Mouse (Mus musculus) Patski (cell line): ENCODE measurements around the gene Dpp6. TPM values are rescaled to one million over a fixed set of nuclear protein-coding genes. Genes with fewer than 3 reads are reported as not detected.

ENCODE experiments used
- ATAC-seq: fragments of 100-300 bp; one replicate; pipeline ENCODE4 v1.8.0; 2021
- CTCF ChIA-PET: fragments of 350-600 bp; sonication (Branson Sonifier 250); formaldehyde crosslinking; loops from one replicate; lab custom pipeline; 2022; ENCODE audit warnings: inconsistent platforms; lab: Charles Lee
- POLR2A ChIA-PET: fragments of 350-600 bp; sonication (Branson Sonifier 250); formaldehyde crosslinking; loops from one replicate; lab custom pipeline; 2022; ENCODE audit warnings: antibody characterized with exemption, inconsistent platforms; lab: Charles Lee
- DNase-seq: peaks from one replicate; pipeline ENCODE4 v3.0.0-alpha.2; 2011; ENCODE audit warnings: low read depth, low spot score
- H3K27me3 ChIP-seq: fragments of 371-371 bp; one replicate; pipeline ENCODE4 v1.5.1; 2021
- CTCF ChIP-seq: fragments of 100-300 bp; IDR thresholded peaks from one replicate; pipeline ENCODE4 v1.5.1; 2021
- in situ Hi-C: fragments of 300-500 bp; cut with MboI; formaldehyde crosslinking; loops from 3 replicates; pipeline ENCODE4 v1.11.1; 2018; ENCODE audit warnings: low pct_unique_long_range_greater_than_20kb, mixed read lengths
- polyA plus RNA-seq: library from polyadenylated mRNA; unstranded; gene quantifications from one replicate; pipeline ENCODE4 v1.2.3, GENCODE M21; 2021

Gene Dpp6
- polyA plus RNA-seq, 1 experiment from 2014 or later, result 0.56 TPM

DNA sequence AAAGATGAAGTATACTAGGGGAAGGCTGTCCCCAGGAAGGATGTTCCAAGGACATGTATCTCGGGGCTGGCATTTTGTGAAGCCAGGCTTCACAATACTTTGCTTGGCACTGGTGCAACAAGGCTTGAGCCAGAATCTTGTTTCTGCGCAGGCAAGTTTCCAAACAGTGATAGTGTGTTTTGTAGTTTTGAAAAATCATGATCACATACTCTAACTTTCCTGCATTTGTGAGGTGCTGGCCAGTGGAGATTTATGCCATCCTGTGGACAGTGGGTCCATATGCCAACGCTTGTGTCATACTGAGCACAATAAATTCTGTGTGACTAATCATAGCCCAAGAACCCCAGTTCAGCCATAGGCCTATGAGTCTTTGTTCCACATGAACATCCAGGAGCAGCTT lies 558.8 kb downstream of the Dpp6 start:
- POLR2A ChIA-PET, result no interaction called here
- CTCF ChIA-PET, result no interaction called here
- DNase-seq, result no peak

DNA sequence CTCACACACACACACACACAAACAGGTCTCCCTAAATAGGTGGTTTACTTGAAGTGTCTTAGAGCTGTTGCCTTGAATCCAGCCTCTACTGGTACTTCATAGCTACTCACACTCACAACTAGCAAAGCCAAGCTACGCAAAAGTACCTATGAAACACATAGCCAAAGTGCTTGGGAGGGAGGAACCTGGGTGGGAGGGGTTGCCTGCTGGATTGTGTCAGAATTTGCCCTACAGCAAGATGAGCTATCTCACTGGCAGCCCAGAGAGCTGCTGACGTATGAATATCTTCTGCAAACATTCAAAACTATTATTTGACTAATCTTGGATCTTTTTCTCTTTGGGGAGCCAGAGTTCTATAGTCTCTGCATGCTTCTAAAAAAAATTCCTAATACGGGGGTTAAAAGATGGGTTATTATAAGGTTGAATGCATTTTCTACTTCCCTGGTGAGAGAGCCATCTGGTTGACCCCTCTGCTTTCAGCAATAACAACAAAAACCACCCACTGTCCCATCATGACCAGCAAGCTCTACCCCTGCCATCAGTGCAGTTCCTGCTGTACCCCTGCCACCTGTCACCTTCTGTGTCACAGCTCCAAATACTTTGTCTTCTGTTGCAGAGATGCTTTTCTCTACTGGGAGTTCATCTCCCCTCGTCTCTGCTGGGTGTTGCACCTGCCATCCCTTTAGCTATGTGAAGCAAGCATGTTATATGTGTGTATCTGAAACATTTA lies 563.8 kb downstream of the Dpp6 start:
- POLR2A ChIA-PET, result no interaction called here
- in situ Hi-C loops, result no loop called here
- CTCF ChIA-PET, result no interaction called here

More for the DNA sequence above, 558.8 kb downstream of the Dpp6 start:
- in situ Hi-C loops, result no loop called here
- H3K27me3 ChIP-seq, result no peaks in the 10 kb centered on the region
- no peak for ATAC-seq
- no peak for TF ChIP-seq CTCF

DNA sequence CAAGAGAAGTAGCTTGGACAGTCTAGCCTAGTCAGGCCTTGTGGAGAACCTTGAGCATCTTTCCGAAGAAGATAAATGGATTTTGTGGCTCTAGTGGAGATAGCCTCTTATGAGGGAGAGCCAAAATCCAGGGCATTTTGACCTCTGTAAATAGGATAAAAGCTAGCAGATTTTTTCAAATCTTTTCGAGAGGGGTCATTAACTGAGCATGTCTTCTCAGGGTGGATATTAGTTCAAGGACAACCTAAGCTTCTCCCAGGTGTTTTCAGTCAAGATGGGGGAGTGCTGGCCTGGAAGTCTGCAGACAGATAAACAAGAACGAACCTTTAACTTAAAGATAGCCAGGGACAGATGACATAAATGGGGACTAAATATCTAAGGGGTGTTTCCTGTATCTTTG lies 581.4 kb downstream of the Dpp6 start:
- TF ChIP-seq CTCF, result no peak
- CTCF ChIA-PET, result interaction anchor here (0.7 kb wide), 1 partner anchor 60 kb away, joined by 3 read pairs; no protein-coding TSS in a partner anchor
- in situ Hi-C loops, result no loop called here
- DNase-seq (no peak), ATAC-seq (no peak)
- H3K27me3 ChIP-seq, result peaks cover 4% of the 10 kb centered on the region
- POLR2A ChIA-PET, result no interaction called here

More for the DNA sequence above, 563.8 kb downstream of the Dpp6 start:
- DNase-seq (no peak), ATAC-seq (no peak)
- H3K27me3 ChIP-seq, result no peaks in the 10 kb centered on the region
- TF ChIP-seq CTCF, result no peak

DNA sequence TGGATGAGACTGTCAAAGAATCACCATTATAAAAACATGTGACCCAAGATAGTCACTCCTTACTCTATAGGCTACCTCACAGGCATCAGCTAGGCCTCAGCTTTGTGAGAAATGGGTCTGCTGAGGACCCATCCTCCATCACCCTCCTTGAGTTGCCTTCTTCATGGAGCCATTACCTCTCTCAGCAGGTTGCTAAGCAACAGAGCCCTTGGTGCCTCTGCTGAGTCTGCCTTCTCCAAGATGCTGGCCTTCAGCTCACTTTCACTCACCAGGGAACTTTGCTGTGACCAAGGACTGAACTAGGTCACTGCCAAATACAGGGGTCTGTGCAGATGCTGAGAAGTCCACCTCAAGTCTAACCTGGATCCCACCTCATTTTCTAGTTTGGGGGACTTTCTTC lies 582.1 kb downstream of the Dpp6 start:
- in situ Hi-C loops, result no loop called here
- no peak for TF ChIP-seq CTCF
- ChIA-PET POLR2A (no interaction called here), CTCF (interaction anchor here (0.7 to 1.6 kb wide), 2 partner anchors 17 to 61 kb away, joined by 3 to 4 read pairs; no protein-coding TSS in a partner anchor)
- H3K27me3 ChIP-seq, result peaks cover 4% of the 10 kb centered on the region
- DNase-seq (no peak), ATAC-seq (no peak)

DNA sequence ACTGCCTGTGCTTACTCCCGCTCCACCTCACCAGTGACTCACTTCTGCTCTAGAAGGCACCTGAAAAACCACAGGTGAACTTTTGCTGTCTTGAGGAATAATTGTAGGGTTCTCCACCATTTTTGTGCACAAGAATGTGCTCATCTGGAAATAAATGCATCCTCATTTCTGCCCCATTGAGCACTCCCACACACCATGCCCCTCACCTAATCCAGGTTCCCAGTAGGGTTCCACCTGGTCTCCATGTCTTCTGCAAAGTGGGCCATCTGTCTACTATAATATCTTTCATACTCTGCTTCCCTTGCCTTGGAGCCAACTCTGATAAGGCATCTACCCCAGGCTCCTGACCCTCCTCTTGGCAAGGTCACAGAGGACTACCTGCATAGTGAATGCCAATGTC lies 585.6 kb downstream of the Dpp6 start:
- DNase-seq (no peak), ATAC-seq (no peak)
- ChIA-PET CTCF (interaction anchor here (1.5 kb wide), 1 partner anchor 13 kb away, joined by 6 read pairs; no protein-coding TSS in a partner anchor), POLR2A (no interaction called here)
- no peaks in the 10 kb centered on the region for H3K27me3 ChIP-seq
- in situ Hi-C loops, result no loop called here
- no peak for TF ChIP-seq CTCF

DNA sequence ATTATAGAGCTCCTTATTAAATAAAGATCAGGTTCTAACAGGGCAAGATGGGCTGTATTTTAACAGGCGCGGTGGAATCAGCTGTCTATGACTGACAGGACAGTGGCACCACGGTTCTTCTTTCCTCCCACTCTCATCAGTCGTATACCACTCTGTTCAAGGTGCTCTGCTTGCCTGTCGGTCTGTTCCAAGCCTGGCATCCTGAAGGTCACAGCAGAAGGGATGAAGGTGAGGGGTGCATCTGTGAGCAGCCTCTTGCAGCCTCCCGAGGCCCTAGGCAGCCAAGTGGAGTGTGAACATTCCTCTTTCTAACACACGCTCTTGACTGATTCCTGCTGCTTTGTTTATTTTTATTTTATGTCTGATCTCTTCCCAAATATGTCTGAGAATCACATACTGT lies 591.9 kb downstream of the Dpp6 start:
- POLR2A ChIA-PET, result no interaction called here
- CTCF ChIA-PET, result interaction anchor here (1.9 kb wide), 1 partner anchor 44 kb away, joined by 5 read pairs; no protein-coding TSS in a partner anchor
- no peak for TF ChIP-seq CTCF
- in situ Hi-C loops, result no loop called here
- ATAC-seq (no peak), DNase-seq (no peak)
- H3K27me3 ChIP-seq, result no peaks in the 10 kb centered on the region

DNA sequence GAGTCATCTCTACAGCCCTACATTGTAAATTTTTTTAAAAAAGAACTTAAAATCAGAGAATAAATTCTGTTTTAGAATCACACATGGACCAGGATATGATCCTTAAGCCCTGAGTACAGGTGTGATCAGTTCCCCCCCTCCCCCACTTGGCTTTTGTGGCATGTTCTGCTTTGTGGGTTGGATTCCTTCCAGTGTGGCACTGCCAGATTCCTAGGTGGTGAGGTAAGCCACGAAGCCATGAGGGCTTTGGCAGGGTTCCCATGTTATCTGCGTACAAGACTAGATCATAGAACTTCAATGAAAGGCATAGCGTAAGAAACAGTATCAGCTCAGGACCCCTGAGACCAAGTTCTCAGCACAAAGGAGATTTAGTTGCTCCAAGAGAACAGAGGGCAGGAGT lies 596.0 kb downstream of the Dpp6 start:
- in situ Hi-C loops, result no loop called here
- H3K27me3 ChIP-seq, result no peaks in the 10 kb centered on the region
- CTCF ChIA-PET, result no interaction called here
- ATAC-seq (peak; percentile 73), DNase-seq (peak; percentile 50)
- no peak for TF ChIP-seq CTCF
- POLR2A ChIA-PET, result no interaction called here

DNA sequence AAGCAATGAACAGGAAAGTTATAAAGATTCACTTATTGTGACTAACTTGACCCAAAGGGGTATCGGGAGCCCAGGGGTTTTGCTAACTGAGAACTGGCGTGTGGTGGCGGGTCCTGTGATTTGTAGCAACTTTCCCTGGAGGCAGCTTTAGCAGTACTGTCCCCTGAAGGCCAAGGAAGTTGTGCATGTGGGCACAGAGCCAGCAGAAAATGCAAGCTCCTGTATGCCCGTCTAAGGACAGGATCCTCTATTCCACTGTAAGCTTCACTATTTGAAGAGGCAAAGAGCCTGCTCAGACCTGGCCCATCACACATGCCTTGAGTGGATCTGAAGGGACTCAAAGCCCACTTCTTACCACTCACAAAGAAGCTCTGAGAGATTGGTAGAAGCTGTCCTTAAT lies 598.5 kb downstream of the Dpp6 start:
- DNase-seq, result no peak
- ATAC-seq, result no peak
- CTCF ChIA-PET, result interaction anchor here (1.1 to 1.6 kb wide), 4 partner anchors 14 to 25 kb away, joined by 3 to 6 read pairs (median 4); no protein-coding TSS in a partner anchor
- no peaks in the 10 kb centered on the region for H3K27me3 ChIP-seq
- in situ Hi-C loops, result loop anchor here (5.0 kb wide), 1 partner anchor 338 kb away; no protein-coding TSS in a partner anchor
- TF ChIP-seq CTCF, result no peak
- POLR2A ChIA-PET, result no interaction called here

DNA sequence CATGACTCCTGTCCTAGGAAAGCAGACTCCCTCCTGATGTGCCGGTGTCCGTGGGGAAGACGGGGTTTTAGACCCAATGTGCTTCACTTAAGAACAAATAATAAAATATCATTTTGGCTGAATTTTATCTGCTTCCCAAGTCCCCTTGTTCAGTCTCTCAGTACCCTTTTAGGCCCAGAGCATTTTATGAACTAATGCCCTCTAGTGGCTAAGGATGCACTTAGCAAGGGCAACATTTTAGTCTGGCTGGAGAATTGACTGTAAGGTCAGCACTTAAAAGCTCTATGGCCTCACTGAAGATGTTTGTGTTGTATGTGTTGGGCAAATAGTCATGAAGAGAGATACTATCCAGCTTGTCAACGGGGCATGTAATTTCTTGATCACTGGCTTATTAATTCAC lies 599.6 kb downstream of the Dpp6 start:
- DNase-seq (no peak), ATAC-seq (no peak)
- in situ Hi-C loops, result loop anchor here (5.0 kb wide), 1 partner anchor 339 kb away; no protein-coding TSS in a partner anchor
- no peaks in the 10 kb centered on the region for H3K27me3 ChIP-seq
- TF ChIP-seq CTCF, result peak; percentile 72
- ChIA-PET CTCF (interaction anchor here (1.0 to 1.6 kb wide), 9 partner anchors 13 to 341 kb away, joined by 3 to 6 read pairs (median 4); no protein-coding TSS in a partner anchor), POLR2A (interaction anchor here (0.6 kb wide), 1 partner anchor 21 kb away, joined by 8 read pairs; no protein-coding TSS in a partner anchor)

DNA sequence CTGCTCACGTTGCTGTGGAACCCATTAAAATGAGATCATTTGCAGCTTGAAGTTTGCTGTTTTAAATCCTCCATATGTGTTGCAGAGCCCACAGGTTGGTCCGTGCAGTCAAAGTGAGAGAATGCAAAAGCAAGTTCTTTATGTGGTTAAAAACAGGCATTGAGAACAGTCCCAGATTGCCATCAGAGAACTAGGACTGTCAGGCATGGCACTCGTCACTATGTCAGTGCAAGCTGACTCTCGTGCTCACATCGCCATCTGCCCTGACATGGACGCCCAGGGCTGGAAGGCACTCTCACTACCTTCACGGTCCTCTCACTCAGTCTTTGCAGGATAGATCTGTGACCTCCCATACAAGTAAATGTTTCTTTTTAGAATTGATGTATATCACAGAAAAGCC lies 600.4 kb downstream of the Dpp6 start:
- POLR2A ChIA-PET, result interaction anchor here (0.6 kb wide), 1 partner anchor 12 kb away, joined by 3 read pairs; no protein-coding TSS in a partner anchor
- no peaks in the 10 kb centered on the region for H3K27me3 ChIP-seq
- no peak for TF ChIP-seq CTCF
- DNase-seq, result no peak
- no peak for ATAC-seq
- CTCF ChIA-PET, result interaction anchor here (1.0 to 2.4 kb wide), 6 partner anchors 10 to 342 kb away, joined by 3 to 6 read pairs (median 4); no protein-coding TSS in a partner anchor
- in situ Hi-C loops, result loop anchor here (5.0 kb wide), 1 partner anchor 340 kb away; no protein-coding TSS in a partner anchor

DNA sequence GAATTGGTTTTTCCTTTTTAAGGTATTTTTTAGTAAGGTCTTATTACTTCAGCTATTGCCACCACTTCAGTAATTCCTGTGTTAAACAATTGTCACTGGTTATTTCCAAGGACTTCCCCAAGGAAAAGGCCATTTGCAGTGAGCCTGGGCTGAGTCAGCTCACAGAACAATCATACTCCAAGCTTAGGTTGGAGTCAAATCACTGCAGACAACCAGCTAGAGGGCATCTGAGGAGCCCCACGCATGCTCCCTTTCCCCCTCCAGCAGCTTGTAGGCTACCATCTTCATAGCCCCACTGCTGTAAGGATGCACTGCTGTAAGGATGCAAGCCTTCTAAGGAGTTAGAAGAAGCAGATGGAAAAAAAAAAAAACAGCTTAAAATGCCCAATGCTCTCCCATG lies 601.9 kb downstream of the Dpp6 start:
- in situ Hi-C loops, result loop anchor here (5.0 kb wide), 1 partner anchor 342 kb away; no protein-coding TSS in a partner anchor
- H3K27me3 ChIP-seq, result no peaks in the 10 kb centered on the region
- no peak for TF ChIP-seq CTCF
- CTCF ChIA-PET, result interaction anchor here (0.7 to 2.4 kb wide), 2 partner anchors 13 to 343 kb away, joined by 4 to 6 read pairs; no protein-coding TSS in a partner anchor
- ATAC-seq, result no peak
- POLR2A ChIA-PET, result no interaction called here
- DNase-seq, result no peak
